Mouse (Mus musculus): ENCODE results near the gene Krtap4-13.

DNA sequence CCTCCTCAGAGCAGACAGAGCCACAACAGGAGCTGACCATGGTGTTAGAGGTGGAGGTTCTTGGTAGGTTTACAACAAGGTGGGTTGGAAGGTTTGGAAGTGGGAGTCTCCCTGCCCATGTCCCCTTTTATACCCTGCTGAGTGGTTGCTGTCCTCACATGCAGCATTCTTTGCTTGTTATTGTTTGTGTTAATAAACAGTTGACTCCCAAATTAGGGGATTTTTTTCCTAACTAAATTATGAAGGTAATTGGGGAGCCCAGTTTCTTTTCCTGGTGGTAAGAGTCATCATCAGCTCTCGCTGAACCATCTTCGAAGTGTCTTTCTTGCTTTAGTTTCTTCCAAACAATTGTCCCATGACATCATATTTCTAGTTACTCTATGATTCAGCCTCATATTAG lies 29.1 kb downstream of the Krtap4-13 start, which contains the start of gene Krtap4-8:
- TF ChIP-seq CTCF (IDR thresholded peaks at IDR 0.05; ENCODE audit: insufficient read depth, low read depth, low read length), result no peak
- no peak for TF ChIP-seq POLR2A (IDR thresholded peaks at IDR 0.05; ENCODE audit: insufficient read depth, low read depth, low read length)
